In the genomic region with DNA sequence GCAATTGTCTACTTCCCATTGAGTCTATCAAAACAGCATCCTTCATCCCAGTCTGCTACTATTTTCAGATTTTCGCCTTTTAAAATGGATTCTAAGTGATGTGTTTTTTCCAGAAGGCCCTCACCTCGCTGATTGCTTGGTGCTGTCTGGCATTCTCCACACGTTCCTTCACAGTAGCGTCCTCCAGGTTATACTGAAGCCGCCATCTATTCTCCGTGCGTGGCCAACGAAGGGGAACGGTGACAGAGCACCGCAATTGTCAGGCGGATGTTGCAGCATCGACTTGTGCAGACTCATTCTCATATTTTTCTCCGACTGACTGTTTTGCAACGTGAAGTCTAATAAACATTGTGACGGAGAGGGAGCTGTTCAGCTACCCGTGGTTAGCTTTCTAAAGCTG, we compare ENCODE assay signal across 21 mouse cellular contexts.
DNase-seq lines count a peak whose midpoint lies in the region; ATAC-seq lines count a peak whose summit lies in the region.
"Had no signal": no experiment of that assay in that cellular context is flagged by ENCODE, and none has a peak within 500 bp of the region (broad histone marks: within the 10 kb centered on the region; RNA-seq: fewer than 3 reads in every experiment).

No protein-coding gene starts in this region.

- H3K4me2 ChIP-seq in neural tube, embryonic 14.5 days (ENCODE audit: low read depth, low read length) = no peak overlapping the region
- no peak overlapping the region for H3K4me2 ChIP-seq in hindbrain, embryonic 16.5 days (ENCODE audit: low read length)
- H3K4me2 ChIP-seq: embryonic facial prominence, embryonic 12.5 days; heart, embryonic 15.5 days; limb, embryonic 15.5 days; lung, embryonic 14.5 days had no signal

- peak overlapping the region; percentile 39; the same call in 1 of the 2 replicates for H3K27ac ChIP-seq in neural tube, embryonic 14.5 days (ENCODE audit: low read depth, low read length)
- H3K27ac ChIP-seq in hindbrain, embryonic 16.5 days (ENCODE audit: low read depth, low read length) = no peak overlapping the region
- H3K27ac ChIP-seq: embryonic facial prominence, embryonic 12.5 days; heart, embryonic 15.5 days; kidney, postnatal 0 days; left cerebral cortex, adult 2 months; limb, embryonic 15.5 days; liver, embryonic 14.5 days had no signal

- H3K9ac ChIP-seq in neural tube, embryonic 14.5 days (replicated peaks; ENCODE audit: low read depth, low read length) = no peak overlapping the region
- H3K9ac ChIP-seq in hindbrain, embryonic 16.5 days (ENCODE audit: low read depth, low read length) = no peak overlapping the region
- H3K9ac ChIP-seq: embryonic facial prominence, embryonic 12.5 days; heart, embryonic 15.5 days; limb, embryonic 15.5 days; liver, embryonic 14.5 days; lung, embryonic 14.5 days had no signal

- intact Hi-C loops in left cerebral cortex, postnatal 4 days (cut with DNase I) = no loop called here

- no peak overlapping the region for H3K4me3 ChIP-seq in neural tube, embryonic 14.5 days (ENCODE audit: low read depth, low read length)
- no peak overlapping the region for H3K4me3 ChIP-seq in hindbrain, embryonic 16.5 days (ENCODE audit: low read length)
- H3K4me3 ChIP-seq: embryonic facial prominence, embryonic 12.5 days; heart, embryonic 15.5 days; left cerebral cortex, adult 2 months; limb, embryonic 15.5 days had no signal

- H3K27me3 ChIP-seq in neural tube, embryonic 14.5 days (ENCODE audit: control insufficient read depth, insufficient read depth, low read length) = no peaks in the 10 kb centered on the region
- no peaks in the 10 kb centered on the region for H3K27me3 ChIP-seq in hindbrain, embryonic 16.5 days (replicated peaks; ENCODE audit: control insufficient read depth, insufficient read depth, low read length)
- H3K27me3 ChIP-seq: embryonic facial prominence, embryonic 12.5 days; heart, embryonic 15.5 days; limb, embryonic 15.5 days had no signal

- 80% methylated on average over 16 of the region's 16 CpGs for WGBS in neural tube, embryonic 14.5 days
- WGBS in hindbrain, embryonic 16.5 days = 69% methylated on average over 16 of the region's 16 CpGs

- H3K9me3 ChIP-seq in neural tube, embryonic 14.5 days (ENCODE audit: control insufficient read depth, low read length) = no peaks in the 10 kb centered on the region
- H3K9me3 ChIP-seq in hindbrain, embryonic 16.5 days (ENCODE audit: control insufficient read depth, low read length) = no peaks in the 10 kb centered on the region
- H3K9me3 ChIP-seq: embryonic facial prominence, embryonic 12.5 days; heart, embryonic 15.5 days; limb, embryonic 15.5 days had no signal

- 0 out of 2 replicates have a peak, but pooled peaks have one; percentile 46 for ATAC-seq in neural tube, embryonic 14.5 days (ENCODE audit: low read depth)
- ATAC-seq in hindbrain, embryonic 16.5 days = peak; percentile 60; the same call in 1 of the 2 replicates

- no peak for DNase-seq in neural tube, embryonic 10.5 days (ENCODE audit: extremely low spot score, low spot score)
- peak; percentile 26 for DNase-seq in R1 (ENCODE audit: low read depth, low spot score)
- DNase-seq in adrenal gland, postnatal 25 days = no peak
- DNase-seq in left cerebral cortex, postnatal 4 days = no peak
- DNase-seq in frontal cortex, postnatal 14 days (ENCODE audit: low spot score in 2 of 2) = no peak
- DNase-seq: adrenal gland, adult 2 months; cerebellum, adult 18-20 months; cerebellum, postnatal 14 days; heart, postnatal 36 days; kidney, adult 2 months; lung, embryonic 14.5 days; lung, postnatal 4 days; thymus, postnatal 14 days had no signal

- no peaks in the 10 kb centered on the region for H3K4me1 ChIP-seq in neural tube, embryonic 14.5 days (ENCODE audit: control insufficient read depth, insufficient read depth, low read length)
- no peaks in the 10 kb centered on the region; the same call in 1 of the 2 replicates for H3K4me1 ChIP-seq in hindbrain, embryonic 16.5 days (ENCODE audit: control insufficient read depth, insufficient read depth, low read depth, low read length)
- H3K4me1 ChIP-seq: embryonic facial prominence, embryonic 12.5 days; heart, embryonic 15.5 days; limb, embryonic 15.5 days had no signal

- H3K36me3 ChIP-seq in neural tube, embryonic 14.5 days (ENCODE audit: control insufficient read depth, insufficient read depth, low read length) = no peaks in the 10 kb centered on the region
- H3K36me3 ChIP-seq in hindbrain, embryonic 16.5 days (ENCODE audit: control insufficient read depth, insufficient read depth, low read length) = no peaks in the 10 kb centered on the region
- H3K36me3 ChIP-seq: embryonic facial prominence, embryonic 12.5 days; heart, embryonic 15.5 days; limb, embryonic 15.5 days had no signal
